Mouse (Mus musculus): Measurements from ENCODE around the gene Exosc8. TPM values are rescaled to one million over a fixed set of nuclear protein-coding genes. Genes with fewer than 3 reads are reported as not detected.

Exosc8 gene
- polyA plus RNA-seq, 1 experiment from 2014 or later = 176 TPM

DNA sequence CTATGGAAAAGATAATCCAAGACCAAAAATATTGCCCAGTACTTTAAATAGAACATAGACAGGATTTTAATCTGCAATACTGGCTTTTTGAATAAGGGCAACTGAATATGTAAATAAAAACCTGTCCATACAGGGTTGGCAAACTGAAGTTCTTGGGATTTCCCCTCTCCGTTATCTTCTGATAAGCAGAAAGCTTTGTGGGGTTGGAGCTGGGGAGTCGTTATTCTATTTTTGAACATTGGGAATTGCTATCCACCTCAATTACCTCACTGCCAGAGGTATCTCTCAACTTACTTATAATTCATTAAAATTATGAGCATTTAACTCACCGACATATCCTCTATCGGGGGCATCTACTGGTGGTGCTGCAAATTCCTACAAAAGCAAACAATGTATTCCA lies 2.8 kb downstream of the Exosc8 start:
- H3K4me2 ChIP-seq (ENCODE audit: low read depth, low read length) = no peak overlapping the region
- no peak overlapping the region for H3K27ac ChIP-seq (replicated peaks; ENCODE audit: low read depth, low read length)
- peaks cover 9% of the 10 kb centered on the region; the same call in 1 of the 2 replicates for H3K36me3 ChIP-seq (replicated peaks; ENCODE audit: control insufficient read depth, insufficient read depth, low read depth, low read length)
- no peaks in the 10 kb centered on the region; the same call in 1 of the 2 replicates for H3K4me1 ChIP-seq (ENCODE audit: control insufficient read depth, insufficient read depth, low read length)
- no peak overlapping the region for H3K9ac ChIP-seq (replicated peaks; ENCODE audit: low read length)
- no peak overlapping the region for H3K4me3 ChIP-seq (ENCODE audit: low read depth, low read length)
- no peak for DNase-seq (ENCODE audit: low spot score)
- H3K9me3 ChIP-seq (replicated peaks; ENCODE audit: control insufficient read depth, low read length) = no peaks in the 10 kb centered on the region
- ATAC-seq (replicated peaks; ENCODE audit: insufficient number of reproducible peaks, low FRiP score, low TSS enrichment, low read depth) = no peak
- WGBS = 90% methylated on average over 4 of the region's 4 CpGs
- no peaks in the 10 kb centered on the region for H3K27me3 ChIP-seq (ENCODE audit: control insufficient read depth, insufficient read depth, low read length)

DNA sequence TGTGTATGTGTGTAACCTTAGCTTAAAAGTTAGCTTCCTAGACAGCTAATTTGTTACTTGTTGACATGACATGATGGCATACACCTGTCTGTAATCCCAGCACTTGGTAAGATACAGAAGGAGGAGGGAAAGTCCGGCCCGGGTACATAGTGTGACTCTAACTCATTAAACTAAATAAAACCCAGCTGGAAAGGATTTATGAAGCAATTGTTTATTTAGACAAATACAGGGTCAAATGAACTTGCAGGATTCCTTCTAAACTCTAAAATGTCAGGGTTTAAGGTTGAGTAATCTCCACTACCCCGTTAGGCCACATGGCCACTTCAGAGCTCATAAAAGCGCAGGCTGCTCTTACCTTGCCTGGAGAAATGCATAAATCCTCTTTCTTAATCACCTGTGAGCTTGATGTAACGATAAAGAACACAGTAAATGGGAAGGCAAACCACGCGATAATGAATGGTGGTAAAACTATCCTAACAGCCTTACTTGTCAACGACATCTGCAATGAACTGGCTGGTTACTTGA lies 3.5 kb downstream of the Exosc8 start:
- Histone ChIP-seq H3K27ac (replicated peaks; ENCODE audit: low read depth, low read length) (no peak overlapping the region), H3K9ac (replicated peaks; ENCODE audit: low read length) (no peak overlapping the region), H3K9me3 (replicated peaks; ENCODE audit: control insufficient read depth, low read length) (no peaks in the 10 kb centered on the region), H3K4me2 (ENCODE audit: low read depth, low read length) (no peak overlapping the region), H3K4me3 (ENCODE audit: low read depth, low read length) (no peak overlapping the region), H3K36me3 (replicated peaks; ENCODE audit: control insufficient read depth, insufficient read depth, low read depth, low read length) (peaks cover 9% of the 10 kb centered on the region; the same call in 1 of the 2 replicates), H3K27me3 (ENCODE audit: control insufficient read depth, insufficient read depth, low read length) (no peaks in the 10 kb centered on the region), H3K4me1 (ENCODE audit: control insufficient read depth, insufficient read depth, low read length) (no peaks in the 10 kb centered on the region; the same call in 1 of the 2 replicates)
- DNase-seq (ENCODE audit: low spot score) (no peak), ATAC-seq (replicated peaks; ENCODE audit: insufficient number of reproducible peaks, low FRiP score, low TSS enrichment, low read depth) (no peak)
- 81% methylated on average over 8 of the region's 8 CpGs for WGBS

DNA sequence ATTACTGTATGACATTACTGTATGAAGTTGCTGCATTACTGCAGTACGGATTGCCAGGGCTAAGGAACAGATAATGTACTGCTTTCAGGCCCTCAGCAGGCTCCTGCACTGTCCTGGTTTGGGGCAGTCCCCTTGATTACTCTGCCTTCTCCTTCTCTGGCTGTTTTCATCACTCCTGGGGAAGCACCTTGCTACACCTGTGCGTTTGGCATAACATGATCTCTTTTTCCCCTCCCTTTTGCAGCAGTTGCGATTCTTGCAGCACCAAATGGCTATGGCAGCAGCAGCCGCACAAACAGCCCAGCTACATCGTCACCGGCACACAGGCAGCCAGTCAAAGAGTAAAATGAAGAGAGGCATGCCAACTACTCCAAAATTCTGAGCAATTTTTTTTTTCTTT lies 7.1 kb downstream of the Exosc8 start:
- Histone ChIP-seq H3K4me2 (ENCODE audit: low read depth, low read length) (no peak overlapping the region), H3K9me3 (replicated peaks; ENCODE audit: control insufficient read depth, low read length) (no peaks in the 10 kb centered on the region), H3K4me1 (ENCODE audit: control insufficient read depth, insufficient read depth, low read length) (no peaks in the 10 kb centered on the region), H3K27me3 (ENCODE audit: control insufficient read depth, insufficient read depth, low read length) (no peaks in the 10 kb centered on the region), H3K4me3 (ENCODE audit: low read depth, low read length) (no peak overlapping the region), H3K36me3 (replicated peaks; ENCODE audit: control insufficient read depth, insufficient read depth, low read depth, low read length) (peaks cover 9% of the 10 kb centered on the region; the same call in 1 of the 2 replicates), H3K9ac (replicated peaks; ENCODE audit: low read length) (no peak overlapping the region), H3K27ac (replicated peaks; ENCODE audit: low read depth, low read length) (no peak overlapping the region)
- WGBS = 87% methylated on average over 6 of the region's 6 CpGs
- ATAC-seq (replicated peaks; ENCODE audit: insufficient number of reproducible peaks, low FRiP score, low TSS enrichment, low read depth) = no peak
- DNase-seq (ENCODE audit: low spot score) = no peak

DNA sequence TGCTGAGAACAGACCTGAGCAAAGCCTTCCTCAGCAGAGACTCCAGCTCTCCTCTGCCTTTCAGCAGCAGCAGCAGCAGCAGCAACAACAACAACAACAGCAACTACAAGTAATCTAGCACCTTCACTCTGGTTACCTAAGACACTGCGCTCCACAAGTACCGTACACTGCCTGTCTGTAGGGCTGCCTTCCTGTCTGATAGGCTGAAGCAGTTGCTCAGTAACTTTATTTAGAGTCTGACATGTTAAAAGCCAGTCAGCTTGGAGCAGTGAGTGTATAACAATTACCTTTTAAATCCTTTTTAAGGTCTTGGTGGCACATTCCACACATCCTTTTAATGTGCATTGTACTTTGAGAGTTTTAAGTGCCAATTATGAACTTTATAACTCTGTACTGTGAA lies 7.6 kb downstream of the Exosc8 start:
- 94% methylated on average over 2 of the region's 2 CpGs for WGBS

DNA sequence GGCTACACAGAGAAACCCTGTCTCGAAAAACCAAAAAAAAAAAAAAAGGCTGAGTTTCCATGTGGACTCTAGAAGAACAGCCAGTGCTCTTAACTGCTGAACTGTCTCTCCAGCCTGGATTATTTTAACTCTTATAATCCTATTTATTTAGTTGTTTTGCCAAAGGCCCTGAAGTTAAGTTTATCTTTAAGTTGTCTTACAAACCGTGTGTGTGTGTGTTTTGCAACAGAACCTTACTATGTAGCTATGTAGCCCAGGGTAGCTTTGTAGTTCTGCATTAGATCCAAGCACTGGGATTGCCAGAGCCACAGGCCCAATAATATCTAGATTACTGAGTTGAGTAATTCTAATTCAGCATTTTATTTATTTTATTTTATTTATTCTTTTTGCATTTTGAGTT lies 9.8 kb downstream of the Exosc8 start:
- Histone ChIP-seq H3K9ac (replicated peaks; ENCODE audit: low read length) (no peak overlapping the region), H3K4me3 (ENCODE audit: low read depth, low read length) (no peak overlapping the region), H3K27ac (replicated peaks; ENCODE audit: low read depth, low read length) (no peak overlapping the region), H3K4me2 (ENCODE audit: low read depth, low read length) (no peak overlapping the region), H3K9me3 (replicated peaks; ENCODE audit: control insufficient read depth, low read length) (no peaks in the 10 kb centered on the region), H3K36me3 (replicated peaks; ENCODE audit: control insufficient read depth, insufficient read depth, low read depth, low read length) (peaks cover 9% of the 10 kb centered on the region), H3K4me1 (ENCODE audit: control insufficient read depth, insufficient read depth, low read length) (no peaks in the 10 kb centered on the region), H3K27me3 (ENCODE audit: control insufficient read depth, insufficient read depth, low read length) (no peaks in the 10 kb centered on the region)
- 84% methylated on average over 2 of the region's 2 CpGs for WGBS
- ATAC-seq (replicated peaks; ENCODE audit: insufficient number of reproducible peaks, low FRiP score, low TSS enrichment, low read depth) (no peak), DNase-seq (ENCODE audit: low spot score) (no peak)

More for the DNA sequence above, 7.6 kb downstream of the Exosc8 start:
- H3K4me3 ChIP-seq (ENCODE audit: low read depth, low read length) = no peak overlapping the region
- no peak overlapping the region for H3K9ac ChIP-seq (replicated peaks; ENCODE audit: low read length)
- no peaks in the 10 kb centered on the region for H3K9me3 ChIP-seq (replicated peaks; ENCODE audit: control insufficient read depth, low read length)
- H3K36me3 ChIP-seq (replicated peaks; ENCODE audit: control insufficient read depth, insufficient read depth, low read depth, low read length) = peaks cover 9% of the 10 kb centered on the region; the same call in 1 of the 2 replicates
- no peaks in the 10 kb centered on the region for H3K27me3 ChIP-seq (ENCODE audit: control insufficient read depth, insufficient read depth, low read length)
- ATAC-seq (replicated peaks; ENCODE audit: insufficient number of reproducible peaks, low FRiP score, low TSS enrichment, low read depth) (no peak), DNase-seq (ENCODE audit: low spot score) (no peak)
- no peaks in the 10 kb centered on the region for H3K4me1 ChIP-seq (ENCODE audit: control insufficient read depth, insufficient read depth, low read length)
- no peak overlapping the region for H3K4me2 ChIP-seq (ENCODE audit: low read depth, low read length)
- H3K27ac ChIP-seq (replicated peaks; ENCODE audit: low read depth, low read length) = no peak overlapping the region

DNA sequence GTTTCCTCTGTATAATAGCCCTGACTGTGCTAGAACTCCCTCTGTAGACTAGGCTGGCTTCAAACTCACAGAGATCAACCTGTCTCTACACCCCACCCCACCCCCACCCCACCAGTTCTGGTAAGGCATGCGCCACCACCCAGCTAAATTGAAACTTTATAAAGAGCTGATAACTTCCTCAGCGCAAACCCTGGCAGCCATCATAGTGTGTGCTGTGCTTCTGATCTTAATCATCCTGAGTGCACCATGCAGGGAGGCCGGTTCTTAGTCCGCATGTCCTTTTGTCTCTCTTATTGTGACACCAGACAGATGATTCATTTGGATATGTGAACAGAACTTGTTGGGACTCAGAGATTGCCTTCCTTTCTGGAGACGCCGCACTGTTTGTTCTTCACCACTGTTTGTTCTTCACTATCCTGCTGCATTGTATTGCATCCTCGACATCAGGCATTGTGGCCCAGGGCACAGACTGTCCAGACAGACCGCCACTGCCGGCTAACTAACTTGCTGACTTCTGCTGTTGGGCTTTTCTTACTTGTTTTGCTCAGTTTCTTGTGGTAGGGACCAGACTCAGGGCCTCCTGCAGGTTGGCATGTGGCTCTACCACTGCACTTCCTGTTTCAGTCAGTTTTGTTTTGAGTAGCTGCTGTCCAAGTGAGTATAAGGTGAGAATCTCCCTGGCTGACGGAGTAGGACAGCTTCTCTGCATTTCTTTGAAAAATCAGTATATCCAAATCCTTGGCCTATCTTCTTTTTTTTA lies 11.3 kb downstream of the Exosc8 start:
- Histone ChIP-seq H3K4me1 (ENCODE audit: control insufficient read depth, insufficient read depth, low read length) (no peaks in the 10 kb centered on the region), H3K4me3 (ENCODE audit: low read depth, low read length) (no peak overlapping the region), H3K27ac (replicated peaks; ENCODE audit: low read depth, low read length) (no peak overlapping the region), H3K9ac (replicated peaks; ENCODE audit: low read length) (no peak overlapping the region), H3K9me3 (replicated peaks; ENCODE audit: control insufficient read depth, low read length) (no peaks in the 10 kb centered on the region), H3K4me2 (ENCODE audit: low read depth, low read length) (no peak overlapping the region), H3K36me3 (replicated peaks; ENCODE audit: control insufficient read depth, insufficient read depth, low read depth, low read length) (peaks cover 2% of the 10 kb centered on the region), H3K27me3 (ENCODE audit: control insufficient read depth, insufficient read depth, low read length) (no peaks in the 10 kb centered on the region)
- ATAC-seq (replicated peaks; ENCODE audit: insufficient number of reproducible peaks, low FRiP score, low TSS enrichment, low read depth) (no peak), DNase-seq (ENCODE audit: low spot score) (no peak)
- WGBS = 89% methylated on average over 10 of the region's 10 CpGs

DNA sequence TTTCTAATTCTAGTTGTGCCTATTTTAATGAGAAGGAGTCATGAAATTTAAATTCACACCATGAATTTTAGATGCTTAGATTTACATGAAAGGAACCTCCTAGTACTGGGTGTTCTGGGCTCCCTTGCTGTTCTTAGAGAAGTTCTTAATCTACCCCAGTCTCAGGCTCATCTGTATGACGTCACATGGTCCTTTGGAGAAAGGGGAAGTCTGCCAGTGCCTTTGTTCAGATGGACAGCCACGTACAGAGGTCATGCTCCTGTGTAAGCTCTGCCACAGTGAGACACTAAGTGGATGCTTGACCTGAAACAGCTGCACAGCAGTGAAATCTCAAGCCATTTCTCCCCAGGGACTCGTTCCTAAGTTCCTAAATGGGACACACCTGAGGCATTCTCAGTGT lies 16.2 kb downstream of the Exosc8 start:
- Histone ChIP-seq H3K27me3 (ENCODE audit: control insufficient read depth, insufficient read depth, low read length) (no peaks in the 10 kb centered on the region), H3K27ac (replicated peaks; ENCODE audit: low read depth, low read length) (no peak overlapping the region), H3K4me1 (ENCODE audit: control insufficient read depth, insufficient read depth, low read length) (no peaks in the 10 kb centered on the region), H3K4me3 (ENCODE audit: low read depth, low read length) (no peak overlapping the region), H3K9me3 (replicated peaks; ENCODE audit: control insufficient read depth, low read length) (no peaks in the 10 kb centered on the region), H3K4me2 (ENCODE audit: low read depth, low read length) (no peak overlapping the region), H3K36me3 (replicated peaks; ENCODE audit: control insufficient read depth, insufficient read depth, low read depth, low read length) (peaks cover 5% of the 10 kb centered on the region), H3K9ac (replicated peaks; ENCODE audit: low read length) (no peak overlapping the region)
- DNase-seq (ENCODE audit: low spot score) (no peak), ATAC-seq (replicated peaks; ENCODE audit: insufficient number of reproducible peaks, low FRiP score, low TSS enrichment, low read depth) (no peak)
- WGBS = 62% methylated on average over 3 of the region's 3 CpGs

- H3K4me3 ChIP-seq (ENCODE audit: low read depth, low read length) = no peak overlapping the region
- ATAC-seq (replicated peaks; ENCODE audit: insufficient number of reproducible peaks, low FRiP score, low TSS enrichment, low read depth) (no peak), DNase-seq (ENCODE audit: low spot score) (no peak)
- no peaks in the 10 kb centered on the region for H3K27me3 ChIP-seq (ENCODE audit: control insufficient read depth, insufficient read depth, low read length)
- no peaks in the 10 kb centered on the region for H3K9me3 ChIP-seq (replicated peaks; ENCODE audit: control insufficient read depth, low read length)
- peaks cover 5% of the 10 kb centered on the region for H3K36me3 ChIP-seq (replicated peaks; ENCODE audit: control insufficient read depth, insufficient read depth, low read depth, low read length)
- H3K4me1 ChIP-seq (ENCODE audit: control insufficient read depth, insufficient read depth, low read length) = no peaks in the 10 kb centered on the region
- 88% methylated on average over 6 of the region's 6 CpGs for WGBS
- no peak overlapping the region for H3K27ac ChIP-seq (replicated peaks; ENCODE audit: low read depth, low read length)
- H3K9ac ChIP-seq (replicated peaks; ENCODE audit: low read length) = no peak overlapping the region
- H3K4me2 ChIP-seq (ENCODE audit: low read depth, low read length) = no peak overlapping the region
These were observed 17.8 kb downstream of the Exosc8 start for GRCm38 (mm10) chr3:54717348-54717747.
